Mouse (Mus musculus) neural tube, embryonic 14.5 days (tissue): ENCODE data around the gene Pigl. TPM values are rescaled to one million over a fixed set of nuclear protein-coding genes. Genes with fewer than 3 reads are reported as not detected.

ENCODE experiments used
- polyA plus RNA-seq: library from polyadenylated mRNA; unstranded; fragments of >200 nt; fragmentation: Nextera tagmentation; extraction: Ambion mirVana; gene quantifications from 2 replicates; pipeline ENCODE4 v1.2.1, GENCODE M21; 2014

Pigl gene
- polyA plus RNA-seq, 1 experiment from 2014 or later = 10.4 TPM

Other genes starting within 250 kb of the Pigl start
- gene Adora2b, start 209.5 kb upstream of the Pigl start, polyA plus RNA-seq = 3.8 and 5.4 TPM in 2 replicates
- 21.0 and 22.0 TPM in 2 replicates for gene Zswim7, start 177.1 kb upstream of the Pigl start, polyA plus RNA-seq
- 42.3 and 47.8 TPM in 2 replicates for gene Ttc19, start 177.0 kb upstream of the Pigl start, polyA plus RNA-seq
- 203 and 219 TPM in 2 replicates for gene Ncor1, start 81 bp downstream of the Pigl start, polyA plus RNA-seq
- gene Cenpv, start 80.8 kb downstream of the Pigl start, polyA plus RNA-seq = 56.3 and 73.1 TPM in 2 replicates
- 4,516 and 4,600 TPM in 2 replicates for gene Ubb, start 92.7 kb downstream of the Pigl start, polyA plus RNA-seq
- 25.1 and 25.8 TPM in 2 replicates for gene Trpv2, start 116.0 kb downstream of the Pigl start, polyA plus RNA-seq
- gene Lrrc75a, start 190.1 kb downstream of the Pigl start, polyA plus RNA-seq = 10.1 and 10.5 TPM in 2 replicates
- gene Mmgt2, start 190.2 kb downstream of the Pigl start, polyA plus RNA-seq = 25.9 and 27.4 TPM in 2 replicates